Mouse (Mus musculus): ENCODE data around the gene Kif1bp.

DNA sequence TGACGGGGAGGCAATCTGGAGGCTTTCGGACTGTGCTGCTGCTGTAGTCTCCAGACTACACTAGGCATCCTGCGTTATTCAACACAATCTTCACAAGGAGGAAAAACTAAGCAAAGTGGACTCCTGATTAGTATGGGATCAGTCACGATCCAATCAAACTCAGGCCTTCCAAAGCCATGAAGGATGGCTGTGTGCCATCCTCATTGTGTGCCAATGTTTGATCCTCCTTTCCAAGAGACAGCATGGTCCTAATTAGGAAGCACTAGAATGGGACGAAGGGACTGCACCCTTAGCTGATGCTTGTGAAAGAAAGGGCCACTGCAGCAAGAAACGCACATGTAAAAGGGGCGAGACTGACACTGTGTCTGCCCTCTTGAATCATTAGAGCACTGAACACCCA lies 14.2 kb upstream of the Kif1bp start:
- TF ChIP-seq POLR2A (IDR thresholded peaks at IDR 0.05; ENCODE audit: low read depth, low read length) (no peak), CTCF (IDR thresholded peaks at IDR 0.05; ENCODE audit: extremely low read depth, insufficient read depth, insufficient read length, insufficient replicate concordance) (no peak)

Measured in spleen, adult 2 months (tissue).